Mouse (Mus musculus) CH12.LX (cell line): ENCODE data around the gene Copg2. TPM values are rescaled to one million over a fixed set of nuclear protein-coding genes. Genes with fewer than 3 reads are reported as not detected.
A peak's percentile ranks its signal among the peaks of the same experiment; 100 is the strongest.

Experiments used
- DNase-seq: peaks from one replicate; pipeline ENCODE4 v3.0.0-alpha.2; 2013; ENCODE audit errors: extremely low read depth
- H3K27ac ChIP-seq: 2 replicates; pipeline ENCODE4 v1.5.1; 2012; ENCODE audit warnings: low read depth, mild to moderate bottlenecking, control low read depth, moderate library complexity; ENCODE audit not compliant: insufficient read depth
- H3K27me3 ChIP-seq: replicated peaks from 2 replicates; pipeline ENCODE3; 2012; ENCODE audit warnings: inconsistent platforms
- H3K36me3 ChIP-seq, 2 experiments: replicated peaks in 1 of 2; 2 replicates each; pipeline versions ENCODE3 to v1.6.1; 2012; ENCODE audit warnings: inconsistent platforms in 1 of 2, low read length in 1 of 2, mild to moderate bottlenecking in 1 of 2, mixed read lengths in 1 of 2, moderate library complexity in 1 of 2; ENCODE audit not compliant: control insufficient read depth in 1 of 2, insufficient read depth in 1 of 2
- H3K4me1 ChIP-seq, 2 experiments: 2 replicates each; pipeline ENCODE4 v1.6.1; 2012; ENCODE audit warnings: inconsistent platforms in 1 of 2, moderate library complexity in 1 of 2; ENCODE audit not compliant: insufficient read depth in 2 of 2, control insufficient read depth in 1 of 2
- H3K4me2 ChIP-seq: 2 replicates; pipeline ENCODE4 v1.6.1; 2012; ENCODE audit warnings: low read depth, mild to moderate bottlenecking, control low read depth; ENCODE audit not compliant: poor library complexity, insufficient read depth, severe bottlenecking
- H3K4me3 ChIP-seq, 3 experiments: fragments of 150-350 bp in 1 of 3; sonication (generic) in 1 of 3; replicated peaks in 1 of 3; 2 replicates each; pipeline versions ENCODE3 to v1.5.1; 2011 to 2012; ENCODE audit warnings: low read depth in 2 of 3, low read length in 2 of 3, mild to moderate bottlenecking in 2 of 3, moderate library complexity in 2 of 3, control low read depth in 1 of 3, improper control_type of control experiment in 1 of 3, inconsistent platforms in 1 of 3, mixed read lengths in 1 of 3; ENCODE audit not compliant: poor library complexity in 1 of 3
- H3K79me2 ChIP-seq: replicated peaks from 2 replicates; pipeline ENCODE4 v1.6.1; 2012; ENCODE audit warnings: mild to moderate bottlenecking, moderate library complexity; ENCODE audit not compliant: control insufficient read depth, poor library complexity, insufficient read depth, severe bottlenecking; ENCODE audit errors: extremely low read depth
- H3K9ac ChIP-seq: 2 replicates; pipeline ENCODE4 v1.6.1; 2012; ENCODE audit warnings: low read depth, mild to moderate bottlenecking, control low read depth, moderate library complexity; ENCODE audit not compliant: insufficient read depth
- H3K9me3 ChIP-seq: replicated peaks from 2 replicates; pipeline ENCODE3; 2012; ENCODE audit warnings: low read length, inconsistent platforms, mixed read lengths
- ELF1 ChIP-seq: IDR thresholded peaks from 2 replicates; pipeline ENCODE4 v1.6.1; 2014; ENCODE audit warnings: low read depth, mild to moderate bottlenecking, inconsistent platforms, low read length, improper control_type of control experiment
- ETS1 ChIP-seq: conservative IDR thresholded peaks from 2 replicates; pipeline ENCODE4 v1.6.1; 2012; ENCODE audit warnings: low read depth, mild to moderate bottlenecking, inconsistent platforms, low read length, improper control_type of control experiment, moderate library complexity
- IRF4 ChIP-seq: IDR thresholded peaks from 2 replicates; pipeline ENCODE4 v1.6.1; 2014; ENCODE audit warnings: low read depth, mild to moderate bottlenecking, inconsistent platforms, low read length, improper control_type of control experiment
- KAT2A ChIP-seq: IDR thresholded peaks from 2 replicates; pipeline ENCODE4 v1.6.1; 2012; ENCODE audit warnings: low read length, improper control_type of control experiment, inconsistent platforms; ENCODE audit not compliant: insufficient replicate concordance
- MAZ ChIP-seq: IDR thresholded peaks from 2 replicates; pipeline ENCODE4 v1.6.1; 2012; ENCODE audit warnings: low read depth, mild to moderate bottlenecking, inconsistent platforms, low read length, improper control_type of control experiment, moderate library complexity
- MEF2A ChIP-seq: IDR thresholded peaks from 2 replicates; pipeline ENCODE4 v1.6.1; 2014; ENCODE audit warnings: low read depth, mild to moderate bottlenecking, inconsistent platforms, low read length, improper control_type of control experiment, borderline replicate concordance
- MXI1 ChIP-seq: IDR thresholded peaks from 2 replicates; pipeline ENCODE4 v1.6.1; 2011; ENCODE audit warnings: mild to moderate bottlenecking, low read depth, low read length, improper control_type of control experiment
- MYC ChIP-seq: IDR thresholded peaks from 2 replicates; pipeline ENCODE4 v1.6.1; 2011; ENCODE audit warnings: low read depth, mild to moderate bottlenecking, improper control_type of control experiment, low read length
- NRF1 ChIP-seq: IDR thresholded peaks from 2 replicates; pipeline ENCODE4 v1.6.1; 2014; ENCODE audit warnings: low read depth, mild to moderate bottlenecking, inconsistent platforms, low read length, improper control_type of control experiment, moderate library complexity
- PAX5 ChIP-seq: IDR thresholded peaks from 2 replicates; pipeline ENCODE4 v1.6.1; 2012; ENCODE audit warnings: low read length, inconsistent platforms, mixed read lengths
- RAD21 ChIP-seq: IDR thresholded peaks from 2 replicates; pipeline ENCODE4 v1.6.1; 2011; ENCODE audit warnings: low read depth, mild to moderate bottlenecking, low read length, improper control_type of control experiment, moderate library complexity
- SIN3A ChIP-seq: IDR thresholded peaks from 2 replicates; pipeline ENCODE4 v1.6.1; 2012; ENCODE audit warnings: low read length, improper control_type of control experiment, inconsistent platforms
- SMC3 ChIP-seq: IDR thresholded peaks from 2 replicates; pipeline ENCODE4 v1.6.1; 2011; ENCODE audit warnings: low read depth, low read length, improper control_type of control experiment
- TCF12 ChIP-seq: IDR thresholded peaks from 2 replicates; pipeline ENCODE4 v1.6.1; 2014; ENCODE audit warnings: low read depth, mild to moderate bottlenecking, inconsistent platforms, low read length, improper control_type of control experiment
- UBTF ChIP-seq: IDR thresholded peaks from 2 replicates; pipeline ENCODE4 v1.6.1; 2012; ENCODE audit warnings: low read depth, mild to moderate bottlenecking, inconsistent platforms, low read length, improper control_type of control experiment, moderate library complexity
- USF1 ChIP-seq: IDR thresholded peaks from 2 replicates; pipeline ENCODE4 v1.6.1; 2014; ENCODE audit warnings: low read depth, mild to moderate bottlenecking, inconsistent platforms, low read length, improper control_type of control experiment
- USF2 ChIP-seq: conservative IDR thresholded peaks from 2 replicates; pipeline ENCODE4 v1.6.1; 2011; ENCODE audit warnings: low read depth, low read length, improper control_type of control experiment
- dilution Hi-C: fragments of 300-500 bp; cut with MboI; formaldehyde crosslinking; loops from 2 replicates; pipeline ENCODE4 v1.14.3; 2020; ENCODE audit warnings: low sequenced_read_pairs; ENCODE audit not compliant: extremely low pct_unique_long_range_greater_than_20kb, extremely low pct_ligation_motif_present
- in situ Hi-C: fragments of 300-500 bp; cut with MboI; formaldehyde crosslinking; loops from 3 replicates; pipeline ENCODE4 v1.14.3; 2019; ENCODE audit warnings: low sequenced_read_pairs, low pct_ligation_motif_present, low pct_unique_long_range_greater_than_20kb, mixed read lengths
- polyA plus RNA-seq: library from polyadenylated mRNA; unstranded; fragments of >175 nt; gene quantifications from 2 replicates; pipeline ENCODE4 v1.2.1, GENCODE M21; 2012; ENCODE audit warnings: low read depth; ENCODE audit not compliant: insufficient read length
- total RNA-seq, 2 experiments: library from RNA; depleted of rRNA; stranded (reverse); fragments of 300-350 nt in 1 of 2; fragments of >200 nt in 1 of 2; gene quantifications; 2 replicates each; pipeline ENCODE4 v1.2.3; 2012 to 2014

The Copg2 gene
- total and polyA plus RNA-seq, 3 experiments: 23.3 to 43.7 (median 28.9) TPM

GRCm38 (mm10) chr6:30907970-30908369 lies 11.4 kb upstream of the Copg2 start:
- H3K27ac ChIP-seq: no peak overlapping the region
- no peak overlapping the region for H3K4me3 ChIP-seq
- no peak overlapping the region for H3K4me2 ChIP-seq
- dilution Hi-C loops: no loop called here
- H3K79me2 ChIP-seq: no peaks in the 10 kb centered on the region
- no peak for DNase-seq
- H3K4me1 ChIP-seq: peaks cover 0 to 9% of the 10 kb centered on the region in 2 experiments; a peak in 1 of 4 replicates
- no peaks in the 10 kb centered on the region for H3K36me3 ChIP-seq
- TF ChIP-seq UBTF (no peak), SMC3 (no peak), KAT2A (no peak), RAD21 (no peak), USF2 (no peak), IRF4 (no peak), MXI1 (no peak), MEF2A (no peak), USF1 (no peak), SIN3A (no peak), ETS1 (no peak), TCF12 (no peak), MYC (no peak), MAZ (no peak), NRF1 (no peak)
- in situ Hi-C loops: no loop called here
- H3K27me3 ChIP-seq: no peaks in the 10 kb centered on the region
- H3K9ac ChIP-seq: no peak overlapping the region
- no peaks in the 10 kb centered on the region for H3K9me3 ChIP-seq

- no peaks in the 10 kb centered on the region for H3K9me3 ChIP-seq
- no peaks in the 10 kb centered on the region for H3K36me3 ChIP-seq
- H3K27me3 ChIP-seq: no peaks in the 10 kb centered on the region
- peaks cover 0 to 9% of the 10 kb centered on the region in 2 experiments; a peak in 1 of 4 replicates for H3K4me1 ChIP-seq
- H3K79me2 ChIP-seq: no peaks in the 10 kb centered on the region
- TF ChIP-seq ELF1 (no peak), PAX5 (no peak), IRF4 (peak; percentile 18; the same call in 1 of the 2 replicates)
- no peak overlapping the region for H3K9ac ChIP-seq
- no peak overlapping the region for H3K27ac ChIP-seq
- H3K4me3 ChIP-seq: no peak overlapping the region
- in situ Hi-C loops: no loop called here
- DNase-seq: peak; percentile 60
- dilution Hi-C loops: no loop called here
- peak overlapping the region; percentile 12 for H3K4me2 ChIP-seq
These were observed 8.3 kb upstream of the Copg2 start for GRCm38 (mm10) chr6:30904911-30905310.
